Mouse (Mus musculus) forebrain, embryonic 16.5 days (tissue): ENCODE measurements around the gene Alas2. TPM values are rescaled to one million over a fixed set of nuclear protein-coding genes. Genes with fewer than 3 reads are reported as not detected.

Experiments
- ATAC-seq: fragments of 200-750 bp; cut with Nextera tagmentation; 2 replicates; pipeline ENCODE4 v1.8.0; 2017; ENCODE audit warnings: mild to moderate bottlenecking, moderate library complexity
- H3K27ac ChIP-seq: fragments of 300-500 bp; sonication (generic); 2 replicates; pipeline ENCODE4 v1.5.1; 2014; ENCODE audit warnings: low read length, control low read depth
- H3K27me3 ChIP-seq: fragments of 300-500 bp; sonication (generic); replicated peaks from 2 replicates; pipeline ENCODE4 v1.6.1; 2014; ENCODE audit warnings: low read length; ENCODE audit not compliant: control insufficient read depth, insufficient read depth
- H3K36me3 ChIP-seq: fragments of 300-500 bp; sonication (generic); 2 replicates; pipeline ENCODE4 v1.6.1; 2014; ENCODE audit not compliant: control insufficient read depth, insufficient read depth
- H3K4me1 ChIP-seq: fragments of 300-500 bp; sonication (generic); replicated peaks from 2 replicates; pipeline ENCODE4 v1.6.1; 2014; ENCODE audit warnings: low read length; ENCODE audit not compliant: control insufficient read depth, insufficient read depth
- H3K4me2 ChIP-seq: fragments of 300-500 bp; sonication (generic); 2 replicates; pipeline ENCODE4 v1.6.1; 2014; ENCODE audit warnings: mild to moderate bottlenecking, low read length, control low read depth
- H3K4me3 ChIP-seq: fragments of 300-500 bp; sonication (generic); replicated peaks from 2 replicates; pipeline ENCODE4 v1.5.1; 2014; ENCODE audit warnings: mild to moderate bottlenecking, low read length, control low read depth
- H3K9ac ChIP-seq: fragments of 300-500 bp; sonication (generic); replicated peaks from 2 replicates; pipeline ENCODE4 v1.6.1; 2014; ENCODE audit warnings: low read depth, low read length, control low read depth
- H3K9me3 ChIP-seq: fragments of 300-500 bp; sonication (generic); 2 replicates; pipeline ENCODE4 v1.6.1; 2016; ENCODE audit warnings: low read length; ENCODE audit not compliant: control insufficient read depth
- WGBS: fragments of 180-500 bp; shearing (Covaris S2); extraction: QIAGEN DNeasy Blood & Tissue Kit; methylation state at CpG from one replicate; pipeline ENCODE4 v1.1.7; 2014; 5-methylcytosine and 5-hydroxymethylcytosine counted together
- microRNA-seq: library from miRNA; unstranded; fragments of <30 nt; microRNA quantifications from one replicate; pipeline ENCODE4, GENCODE M21; 2017
- polyA plus RNA-seq: library from polyadenylated mRNA; unstranded; fragments of >200 nt; fragmentation: Nextera tagmentation; extraction: Ambion mirVana; gene quantifications from 2 replicates; pipeline ENCODE4 v1.2.1, GENCODE M21; 2015

The Alas2 gene
- polyA plus RNA-seq, 1 experiment from 2014 or later: 39.4 TPM

GRCm38 (mm10) chrX:150595016-150595760, 48.0 kb downstream of the Alas2 start:
- 77% methylated on average over 9 of the region's 9 CpGs for WGBS
- H3K4me2 ChIP-seq: no peak overlapping the region
- no peak overlapping the region for H3K27ac ChIP-seq
- H3K27me3 ChIP-seq: no peaks in the 10 kb centered on the region
- H3K4me3 ChIP-seq: no peak overlapping the region
- H3K9ac ChIP-seq: no peak overlapping the region
- ATAC-seq: no peak
- no peaks in the 10 kb centered on the region for H3K36me3 ChIP-seq
- no peaks in the 10 kb centered on the region for H3K4me1 ChIP-seq
- no peaks in the 10 kb centered on the region for H3K9me3 ChIP-seq

GRCm38 (mm10) chrX:150598882-150599281, 51.7 kb downstream of the Alas2 start:
- Histone ChIP-seq H3K9me3 (no peaks in the 10 kb centered on the region), H3K27ac (no peak overlapping the region), H3K27me3 (no peaks in the 10 kb centered on the region), H3K9ac (no peak overlapping the region), H3K4me1 (no peaks in the 10 kb centered on the region), H3K36me3 (no peaks in the 10 kb centered on the region), H3K4me2 (no peak overlapping the region), H3K4me3 (no peak overlapping the region)
- ATAC-seq: no peak
- WGBS: 78% methylated on average over 2 of the region's 2 CpGs

Small RNAs within 50 kb of the gene (microRNA-seq; reads per million reads assigned to microRNA genes)
- gene Mir3620: not detected

Other genes with a start within 250 kb of the Alas2 start
- gene Tmem29, start 88.2 kb upstream of the Alas2 start, polyA plus RNA-seq: 51.9 and 54.2 TPM in 2 replicates
- 3.9 and 6.1 TPM in 2 replicates for gene Pfkfb1, start 40.9 kb downstream of the Alas2 start, polyA plus RNA-seq
- 20.5 and 25.4 TPM in 2 replicates for gene Apex2, start 42.5 kb downstream of the Alas2 start, polyA plus RNA-seq
- 70.8 and 82.4 TPM in 2 replicates for gene Tro, start 110.2 kb downstream of the Alas2 start, polyA plus RNA-seq